Mouse (Mus musculus): ENCODE data around the gene Exoc4.

GRCm38 (mm10) chr6:33892142-33892541, 643.3 kb downstream of the Exoc4 start:
- TF ChIP-seq CTCF (IDR thresholded peaks at IDR 0.05; ENCODE audit: extremely low read depth, insufficient read length, insufficient replicate concordance, low read depth, low read length) (no peak), POLR2A (IDR thresholded peaks at IDR 0.05; ENCODE audit: low read depth, low read length) (no peak)

Measured in small intestine, adult 2 months (tissue).